Mouse (Mus musculus) lung, postnatal 25 days (tissue): ENCODE measurements around the gene Peak1.
A peak's percentile ranks its signal among the peaks of the same experiment; 100 is the strongest.

Experiments used
- DNase-seq: peaks from one replicate; pipeline ENCODE4 v3.0.0; 2022; ENCODE audit warnings: low spot score

Peak1 gene

GRCm38 (mm10) chr9:56415935-56416607, 1.8 kb downstream of the Peak1 start:
- no peak for DNase-seq

GRCm38 (mm10) chr9:56415393-56415792, 2.5 kb downstream of the Peak1 start:
- no peak for DNase-seq

GRCm38 (mm10) chr9:56414322-56414721, 3.5 kb downstream of the Peak1 start:
- no peak for DNase-seq

GRCm38 (mm10) chr9:56412716-56413115, 5.2 kb downstream of the Peak1 start:
- no peak for DNase-seq

GRCm38 (mm10) chr9:56409928-56410327, 7.9 kb downstream of the Peak1 start:
- no peak for DNase-seq

GRCm38 (mm10) chr9:56404619-56405018, 13.2 kb downstream of the Peak1 start:
- DNase-seq = no peak

GRCm38 (mm10) chr9:56396306-56396705, 21.6 kb downstream of the Peak1 start:
- no peak for DNase-seq

- no peak for DNase-seq
Observed at GRCm38 (mm10) chr9:56392857-56393256, 25.0 kb downstream of the Peak1 start.

- DNase-seq = no peak
Observed at GRCm38 (mm10) chr9:56382786-56383185, 35.1 kb downstream of the Peak1 start.

GRCm38 (mm10) chr9:56374401-56374800, 43.5 kb downstream of the Peak1 start:
- DNase-seq = peak; percentile 33

- no peak for DNase-seq
Observed at GRCm38 (mm10) chr9:56370710-56371109, 47.2 kb downstream of the Peak1 start.

GRCm38 (mm10) chr9:56368814-56369213, 49.1 kb downstream of the Peak1 start:
- no peak for DNase-seq

GRCm38 (mm10) chr9:56363306-56363705, 54.6 kb downstream of the Peak1 start:
- peak; percentile 28 for DNase-seq

GRCm38 (mm10) chr9:56359261-56359660, 58.6 kb downstream of the Peak1 start:
- DNase-seq = no peak

GRCm38 (mm10) chr9:56355186-56355585, 62.7 kb downstream of the Peak1 start:
- DNase-seq = peak; percentile 16

GRCm38 (mm10) chr9:56346321-56346720, 71.5 kb downstream of the Peak1 start:
- DNase-seq = no peak

- no peak for DNase-seq
Observed at GRCm38 (mm10) chr9:56339426-56340195, 78.3 kb downstream of the Peak1 start.

GRCm38 (mm10) chr9:56334363-56334762, 83.5 kb downstream of the Peak1 start:
- no peak for DNase-seq

- no peak for DNase-seq
Observed at GRCm38 (mm10) chr9:56332774-56333173, 85.1 kb downstream of the Peak1 start.

GRCm38 (mm10) chr9:56326511-56327005, 91.3 kb downstream of the Peak1 start:
- DNase-seq = no peak

GRCm38 (mm10) chr9:56325725-56326124, 92.1 kb downstream of the Peak1 start:
- no peak for DNase-seq

GRCm38 (mm10) chr9:56324576-56325355, 93.1 kb downstream of the Peak1 start:
- DNase-seq = no peak

- no peak for DNase-seq
Observed at GRCm38 (mm10) chr9:56321291-56321690, 96.6 kb downstream of the Peak1 start.
